Mouse (Mus musculus) gastrocnemius, adult 2 months (tissue): ENCODE results near the gene Cep63. TPM values are rescaled to one million over a fixed set of nuclear protein-coding genes. Genes with fewer than 3 reads are reported as not detected.

Source experiments
- DNase-seq: peaks from one replicate; pipeline ENCODE4 v3.0.0; 2022
- H3K27ac ChIP-seq: fragments of 200-600 bp; 2 replicates; pipeline ENCODE4 v1.8.1; 2022; ENCODE audit warnings: mild to moderate bottlenecking
- H3K4me3 ChIP-seq: fragments of 200-600 bp; 2 replicates; pipeline ENCODE4 v1.8.1; 2022; ENCODE audit warnings: mild to moderate bottlenecking, moderate library complexity
- CTCF ChIP-seq: fragments of 200-600 bp; IDR thresholded peaks from 2 replicates; pipeline ENCODE4 v1.8.1; 2022; ENCODE audit warnings: antibody characterized with exemption, mild to moderate bottlenecking, moderate library complexity
- intact Hi-C: fragments of 180-260 bp; cut with DNase I; formaldehyde crosslinking; loops from one replicate; pipeline ENCODE4 v1.15.1; 2025
- long read RNA-seq, 2 experiments: library from polyadenylated mRNA; stranded (forward); transcript quantifications; one replicate each; pipeline ENCODE4 v2.0.0; 2021
- total RNA-seq, 2 experiments: library from RNA; stranded (reverse); gene quantifications; 2 replicates each; pipeline ENCODE4 v1.2.3; 2021

Cep63 gene
- total RNA-seq, result 10 to 100 TPM; 18.5 to 25.2 TPM
- long read RNA-seq, experiment 1, full-length matches to known transcripts, result 14 of 52 reads
- long read RNA-seq, experiment 1, partial matches to known transcripts, result 4 of 52 reads
- long read RNA-seq, experiment 1, other reads (novel, unspliced or antisense), result 34 of 52 reads
- long read RNA-seq, experiment 2, full-length matches to known transcripts, result 11 of 34 reads
- long read RNA-seq, experiment 2, partial matches to known transcripts, result 2 of 34 reads
- long read RNA-seq, experiment 2, other reads (novel, unspliced or antisense), result 21 of 34 reads

GRCm38 (mm10) chr9:102625983-102626838 is at the start of gene Cep63, which contains the start of gene Anapc13:
TSS of gene Cep63 (minus strand) at chr9:102626534.
TSS of gene Anapc13 (plus strand) at chr9:102626296.
- Histone ChIP-seq H3K27ac (peak within 1 kb of the TSS; percentile 98), H3K4me3 (peak within 1 kb of the TSS; percentile 85)
- no peak for TF ChIP-seq CTCF
- peak; percentile 99 for DNase-seq
- intact Hi-C loops, result loop anchor here (2.0 to 10.0 kb wide), 2 partner anchors 209 to 679 kb away; partner anchors contain the start of genes 1300017J02Rik, Ryk and Topbp1

- no peak overlapping the region for H3K4me3 ChIP-seq
- DNase-seq, result no peak
- H3K27ac ChIP-seq, result no peak overlapping the region
- TF ChIP-seq CTCF, result no peak
- intact Hi-C loops, result no loop called here
Measured at GRCm38 (mm10) chr9:102675922-102676321, 49.6 kb upstream of the Cep63 start.

DNA sequence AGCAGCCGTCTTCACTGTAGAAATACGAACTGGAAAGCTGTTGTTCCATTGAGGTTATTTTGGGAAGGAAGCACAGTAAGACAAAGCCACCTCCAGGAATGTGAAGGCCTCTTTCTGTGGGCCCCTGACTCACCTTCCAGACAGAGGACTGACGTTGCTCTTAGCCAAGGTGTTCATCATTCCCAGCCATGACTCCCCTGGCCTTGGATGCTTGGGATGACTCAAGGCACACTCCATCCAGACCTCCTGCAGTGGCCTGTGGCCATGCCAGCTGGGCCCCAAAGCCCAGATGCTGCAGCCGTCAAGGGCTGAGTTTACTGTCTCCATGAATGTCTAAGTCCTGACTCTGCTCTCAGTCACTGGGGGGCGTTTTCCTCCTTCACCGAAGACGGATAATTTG is 47.0 kb upstream of the Cep63 start:
- intact Hi-C loops, result no loop called here
- TF ChIP-seq CTCF, result no peak
- no peak overlapping the region for H3K4me3 ChIP-seq
- no peak for DNase-seq
- no peak overlapping the region for H3K27ac ChIP-seq

- Histone ChIP-seq H3K27ac (no peak overlapping the region), H3K4me3 (no peak overlapping the region)
- intact Hi-C loops, result no loop called here
- DNase-seq, result no peak
- no peak for TF ChIP-seq CTCF
Measured at GRCm38 (mm10) chr9:102668906-102669305, 42.6 kb upstream of the Cep63 start.

DNA sequence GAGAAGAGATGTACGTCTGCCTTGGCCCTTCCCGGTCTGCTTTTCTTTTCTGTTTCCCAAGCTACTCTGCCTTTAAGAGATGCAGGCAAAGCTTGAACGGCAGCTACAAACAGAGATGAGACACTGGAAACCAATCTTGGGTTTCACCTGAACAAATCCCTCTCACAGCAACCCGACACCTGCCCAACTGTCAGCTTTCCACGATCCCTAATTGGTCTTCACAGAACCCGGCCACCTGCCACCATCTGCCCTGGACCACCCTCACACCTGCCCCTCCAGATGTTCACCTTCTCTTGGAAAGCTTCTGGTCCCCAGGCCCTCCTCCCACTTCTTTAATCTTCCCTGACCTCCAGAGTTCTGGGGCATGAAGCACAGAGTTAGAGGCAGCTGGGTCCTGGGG is 41.8 kb upstream of the Cep63 start:
- no peak for DNase-seq
- Histone ChIP-seq H3K4me3 (no peak overlapping the region), H3K27ac (no peak overlapping the region)
- intact Hi-C loops, result no loop called here
- TF ChIP-seq CTCF, result no peak

DNA sequence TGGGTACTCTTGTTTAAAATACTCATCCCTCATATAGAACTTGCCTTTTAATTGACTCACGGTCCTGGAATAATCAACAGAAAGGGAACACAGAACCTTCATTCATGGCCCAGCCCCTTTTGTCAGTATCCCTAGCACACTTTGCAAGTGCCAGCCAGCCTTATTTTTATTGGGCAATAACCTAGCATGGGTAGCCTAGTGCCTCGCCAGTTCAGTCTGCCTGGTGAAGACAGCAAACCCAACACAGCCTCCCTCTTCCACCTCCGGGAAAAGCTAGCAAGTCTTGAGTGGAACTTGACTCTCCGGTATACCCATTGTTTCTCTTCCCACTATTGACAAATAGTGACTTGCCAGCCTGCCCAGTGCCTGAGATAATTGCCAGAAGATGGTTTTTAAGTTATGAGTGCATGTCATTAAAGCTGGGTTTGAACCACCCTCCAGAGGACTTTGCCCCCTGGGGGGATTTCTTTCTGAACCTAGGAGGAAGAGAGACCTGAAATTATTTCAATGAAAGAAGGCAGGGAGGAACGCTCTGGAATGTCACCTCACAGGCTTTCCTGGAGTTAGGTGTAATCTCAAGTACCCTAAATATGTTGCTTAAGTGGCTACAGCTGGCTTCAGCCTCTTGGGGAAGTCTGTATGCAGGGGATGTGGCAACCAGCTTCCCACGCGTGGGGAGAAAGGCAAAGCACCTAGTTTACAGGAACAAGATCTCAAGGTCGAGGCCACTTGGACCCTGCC is 30.2 kb upstream of the Cep63 start:
- intact Hi-C loops, result no loop called here
- TF ChIP-seq CTCF, result no peak

GRCm38 (mm10) chr9:102651199-102651720 is 24.9 kb upstream of the Cep63 start:
- no peak overlapping the region for H3K4me3 ChIP-seq
- intact Hi-C loops, result no loop called here
- DNase-seq, result no peak
- no peak for TF ChIP-seq CTCF
- H3K27ac ChIP-seq, result peak overlapping the region; percentile 65

More for the DNA sequence above, 30.2 kb upstream of the Cep63 start:
- DNase-seq, result no peak
- H3K27ac ChIP-seq, result no peak overlapping the region
- no peak overlapping the region for H3K4me3 ChIP-seq

GRCm38 (mm10) chr9:102650637-102651036 is 24.3 kb upstream of the Cep63 start:
- Histone ChIP-seq H3K4me3 (no peak overlapping the region), H3K27ac (peak overlapping the region; percentile 65)
- DNase-seq, result peak; percentile 68
- intact Hi-C loops, result no loop called here
- no peak for TF ChIP-seq CTCF

DNA sequence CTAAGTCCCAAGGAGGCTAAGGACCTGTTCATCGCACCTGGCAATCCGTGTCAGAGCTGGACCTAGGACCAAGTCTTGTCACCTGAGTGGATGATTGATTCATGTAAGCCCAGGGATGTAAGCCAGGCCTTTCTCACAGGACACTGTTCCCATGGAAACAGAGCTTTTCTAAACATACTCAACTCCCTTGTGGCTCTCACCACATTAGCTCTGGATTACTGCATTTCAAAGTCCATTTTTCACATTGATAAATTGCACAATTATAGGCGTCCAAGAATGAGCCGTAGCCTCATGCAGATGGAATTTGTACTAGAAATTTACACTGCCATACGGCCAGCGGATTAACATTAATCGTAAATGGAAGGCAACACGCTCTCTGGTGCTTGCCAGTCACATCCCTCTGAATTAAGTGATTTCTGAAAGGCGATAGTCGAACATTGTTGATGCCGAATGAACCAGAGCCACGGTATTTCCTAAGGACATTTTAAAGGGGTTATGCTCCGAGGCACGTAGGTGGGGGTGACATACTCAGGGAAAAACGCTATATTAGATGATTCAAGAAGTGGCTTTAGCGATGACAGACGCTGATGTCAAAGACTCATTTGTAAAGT is 23.7 kb upstream of the Cep63 start:
- DNase-seq, result no peak
- intact Hi-C loops, result no loop called here
- TF ChIP-seq CTCF, result no peak
- H3K27ac ChIP-seq, result peak overlapping the region; percentile 65
- peak overlapping the region; percentile 17; the same call in 1 of the 2 replicates for H3K4me3 ChIP-seq

GRCm38 (mm10) chr9:102647010-102647409 is 20.7 kb upstream of the Cep63 start:
- no peak for DNase-seq
- no peak overlapping the region for H3K4me3 ChIP-seq
- no peak overlapping the region for H3K27ac ChIP-seq
- intact Hi-C loops, result no loop called here
- TF ChIP-seq CTCF, result no peak

DNA sequence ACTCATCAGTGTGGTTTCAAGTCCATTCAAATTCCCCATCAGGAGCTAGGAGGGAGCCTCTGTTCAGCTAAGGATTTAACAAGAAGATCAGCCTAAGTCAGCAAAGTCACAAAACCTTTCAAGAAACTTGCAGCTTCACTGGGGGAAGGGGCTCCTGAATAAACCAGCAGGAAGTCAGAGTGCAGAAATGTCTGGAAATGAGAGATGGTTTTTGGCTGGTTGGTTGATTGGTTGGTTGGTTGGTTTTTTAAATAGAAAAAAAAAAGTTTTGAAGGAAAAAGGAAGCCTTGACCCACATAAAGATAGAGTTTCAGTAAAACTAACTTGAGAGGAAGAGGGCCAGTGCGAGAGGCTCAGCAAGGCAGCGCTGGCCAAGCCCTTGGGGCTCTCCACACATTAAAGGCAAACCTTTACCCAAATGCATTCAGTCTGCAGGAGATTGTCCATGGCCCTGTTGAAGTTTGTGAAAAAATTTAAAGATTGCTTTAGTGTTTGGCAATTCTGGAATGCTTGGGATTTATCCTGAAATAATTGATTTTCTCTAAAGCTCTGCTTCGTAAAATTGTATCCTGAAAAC is 18.9 kb upstream of the Cep63 start:
- intact Hi-C loops, result no loop called here
- no peak for DNase-seq
- Histone ChIP-seq H3K27ac (peak overlapping the region; percentile 84), H3K4me3 (no peak overlapping the region)
- TF ChIP-seq CTCF, result no peak
